Mouse (Mus musculus) ovary, postnatal 14 days (tissue): ENCODE data around the gene Ppig.

ENCODE experiments used
- DNase-seq: peaks from one replicate; pipeline ENCODE4 v3.0.0; 2022; ENCODE audit warnings: low spot score

Ppig gene

GRCm38 (mm10) chr2:69763340-69763739 is 41.0 kb downstream of the Ppig start:
- no peak for DNase-seq

- DNase-seq: no peak
Measured at GRCm38 (mm10) chr2:69764716-69765115, 42.4 kb downstream of the Ppig start.

GRCm38 (mm10) chr2:69773331-69773730 is 51.0 kb downstream of the Ppig start:
- DNase-seq: no peak

- no peak for DNase-seq
Measured at GRCm38 (mm10) chr2:69777985-69778835, 55.9 kb downstream of the Ppig start.

GRCm38 (mm10) chr2:69778836-69779177 is 56.5 kb downstream of the Ppig start:
- no peak for DNase-seq

- no peak for DNase-seq
Measured at GRCm38 (mm10) chr2:69788974-69789373, 66.6 kb downstream of the Ppig start.

GRCm38 (mm10) chr2:69789429-69790069 is 67.2 kb downstream of the Ppig start, which contains the start of the genes Ccdc173 and Phospho2:
Ccdc173 (minus strand) TSS chr2:69789575.
Phospho2 (plus strand) TSS chr2:69789623.
- DNase-seq: peak; percentile 97

- peak; percentile 71 for DNase-seq
Measured at GRCm38 (mm10) chr2:69790285-69790684, 67.9 kb downstream of the Ppig start.

- no peak for DNase-seq
Measured at GRCm38 (mm10) chr2:69790722-69791121, 68.4 kb downstream of the Ppig start.

GRCm38 (mm10) chr2:69802911-69803312 is 80.6 kb downstream of the Ppig start:
- DNase-seq: peak; percentile 39
